Comparison of ENCODE assay signal across 7 mouse cellular contexts in genomic region chr8:104339983-104340232, GRCm38 (mm10). TPM values are rescaled to one million over a fixed set of nuclear protein-coding genes. Genes with fewer than 3 reads are reported as not detected.
A peak's percentile ranks its signal among the peaks of the same experiment; 100 is the strongest.
DNase-seq lines count a peak whose midpoint lies in the region; ATAC-seq and TF ChIP-seq lines count a peak whose summit lies in the region.

No protein-coding gene starts in this region.

- H3K27me3 ChIP-seq in lung, embryonic 16.5 days (ENCODE audit: control insufficient read depth, insufficient read depth, low read depth, low read length) = no peaks in the 10 kb centered on the region
- peaks cover 11% of the 10 kb centered on the region; the same call in 1 of the 2 replicates for H3K27me3 ChIP-seq in forebrain, embryonic 10.5 days (ENCODE audit: poor library complexity, severe bottlenecking)
- no peaks in the 10 kb centered on the region for H3K27me3 ChIP-seq in intestine, postnatal 0 days (replicated peaks; ENCODE audit: control insufficient read depth, insufficient read depth, low read length)
- H3K27me3 ChIP-seq in neural tube, embryonic 14.5 days (ENCODE audit: control insufficient read depth, insufficient read depth, low read length) = no peaks in the 10 kb centered on the region

- peak overlapping the region; percentile 80 for H3K9ac ChIP-seq in lung, embryonic 16.5 days (ENCODE audit: low read length)
- peak overlapping the region; percentile 56; the same call in 1 of the 2 replicates for H3K9ac ChIP-seq in intestine, postnatal 0 days (ENCODE audit: low read depth, low read length)
- H3K9ac ChIP-seq in neural tube, embryonic 14.5 days (replicated peaks; ENCODE audit: low read depth, low read length) = peak overlapping the region; percentile 54

- TF ChIP-seq CTCF in intestine, postnatal 0 days (IDR thresholded peaks at IDR 0.05; ENCODE audit: low read depth) = no peak

- H3K36me3 ChIP-seq in lung, embryonic 16.5 days (ENCODE audit: control insufficient read depth, insufficient read depth, low read length) = no peaks in the 10 kb centered on the region
- H3K36me3 ChIP-seq in forebrain, embryonic 10.5 days (replicated peaks) = peaks cover 5% of the 10 kb centered on the region; the same call in 1 of the 2 replicates
- H3K36me3 ChIP-seq in intestine, postnatal 0 days (ENCODE audit: control insufficient read depth, insufficient read depth) = no peaks in the 10 kb centered on the region
- H3K36me3 ChIP-seq in neural tube, embryonic 14.5 days (ENCODE audit: control insufficient read depth, insufficient read depth, low read length) = no peaks in the 10 kb centered on the region

- 2% methylated on average over 6 of the region's 6 CpGs for WGBS in lung, embryonic 16.5 days
- under 1% methylated on average over 6 of the region's 6 CpGs for WGBS in forebrain, embryonic 10.5 days
- WGBS in intestine, postnatal 0 days = 3% methylated on average over 6 of the region's 6 CpGs
- WGBS in neural tube, embryonic 14.5 days = 2% methylated on average over 6 of the region's 6 CpGs

- H3K4me1 ChIP-seq in lung, embryonic 16.5 days (replicated peaks; ENCODE audit: control insufficient read depth, insufficient read depth, low read length) = peaks cover 17% of the 10 kb centered on the region
- H3K4me1 ChIP-seq in forebrain, embryonic 10.5 days = peaks cover 23% of the 10 kb centered on the region
- 0 out of 2 replicates have a peak, but pooled peaks cover 3% of the 10 kb centered on the region for H3K4me1 ChIP-seq in intestine, postnatal 0 days (replicated peaks; ENCODE audit: control insufficient read depth, insufficient read depth, low read length)
- H3K4me1 ChIP-seq in neural tube, embryonic 14.5 days (ENCODE audit: control insufficient read depth, insufficient read depth, low read length) = no peaks in the 10 kb centered on the region

- H3K4me3 ChIP-seq in lung, embryonic 16.5 days (ENCODE audit: low read length) = peak overlapping the region; percentile 63
- H3K4me3 ChIP-seq in forebrain, embryonic 10.5 days = peak overlapping the region; percentile 66
- H3K4me3 ChIP-seq in intestine, postnatal 0 days (ENCODE audit: low read depth, low read length) = peak overlapping the region; percentile 45
- H3K4me3 ChIP-seq in neural tube, embryonic 14.5 days (ENCODE audit: low read depth, low read length) = peak overlapping the region; percentile 49

- H3K27ac ChIP-seq in lung, embryonic 16.5 days (ENCODE audit: low read length) = peak overlapping the region; percentile 89
- peak overlapping the region; percentile 92 for H3K27ac ChIP-seq in forebrain, embryonic 10.5 days
- H3K27ac ChIP-seq in intestine, postnatal 0 days (ENCODE audit: low read depth, low read length) = peak overlapping the region; percentile 61
- no peak overlapping the region for H3K27ac ChIP-seq in neural tube, embryonic 14.5 days (ENCODE audit: low read depth, low read length)

- no peaks in the 10 kb centered on the region; the same call in 1 of the 2 replicates for H3K9me3 ChIP-seq in lung, embryonic 16.5 days (ENCODE audit: control insufficient read depth, low read length)
- no peaks in the 10 kb centered on the region for H3K9me3 ChIP-seq in forebrain, embryonic 10.5 days
- no peaks in the 10 kb centered on the region for H3K9me3 ChIP-seq in intestine, postnatal 0 days (ENCODE audit: control insufficient read depth)
- H3K9me3 ChIP-seq in neural tube, embryonic 14.5 days (ENCODE audit: control insufficient read depth, low read length) = no peaks in the 10 kb centered on the region

- no peak for DNase-seq in lung, adult 18-20 months
- no peak for DNase-seq in forebrain, embryonic 10.5 days (ENCODE audit: extremely low spot score, low spot score)
- DNase-seq in cerebellum, postnatal 14 days = no peak

- no peak; the same call in 1 of the 2 replicates for ATAC-seq in lung, embryonic 16.5 days (ENCODE audit: low read depth)
- ATAC-seq in intestine, postnatal 0 days = no peak
- 0 out of 2 replicates have a peak, but pooled peaks have one; percentile 0 for ATAC-seq in neural tube, embryonic 14.5 days (ENCODE audit: low read depth)
- ATAC-seq in monocyte, adult 5-6 weeks (replicated peaks; ENCODE audit: insufficient number of reproducible peaks, low FRiP score, low TSS enrichment, poor library complexity, severe bottlenecking) = no peak

- H3K4me2 ChIP-seq in lung, embryonic 16.5 days (ENCODE audit: low read depth, low read length) = peak overlapping the region; percentile 81
- peak overlapping the region; percentile 70 for H3K4me2 ChIP-seq in intestine, postnatal 0 days (replicated peaks; ENCODE audit: low read depth)
- peak overlapping the region; percentile 77 for H3K4me2 ChIP-seq in neural tube, embryonic 14.5 days (ENCODE audit: low read depth, low read length)

RNA-seq across cellular contexts. Expression of gene Cmtm3, which starts 0.7 kb away (rescaled TPM):
- 133 and 142 TPM in 2 replicates for polyA plus RNA-seq in lung, embryonic 16.5 days (2015; fragmentation: Nextera tagmentation; extraction: Ambion mirVana)
- 68.5 and 70.9 TPM in 2 replicates for polyA plus RNA-seq in forebrain, embryonic 10.5 days (2016; fragmentation: Nextera tagmentation; extraction: Ambion mirVana)
- 40.3 and 40.5 TPM in 2 replicates for polyA plus RNA-seq in intestine, postnatal 0 days (2015; fragmentation: Nextera tagmentation; extraction: Ambion mirVana)
- polyA plus RNA-seq in neural tube, embryonic 14.5 days (2014; fragmentation: Nextera tagmentation; extraction: Ambion mirVana) = 23.4 and 42.9 TPM in 2 replicates
- 14.1 to 17.1 TPM (median 16.7 TPM) in 3 replicates for total RNA-seq in monocyte, adult 5-6 weeks (2017)

RNA-seq across cellular contexts. Expression of gene Cmtm2b, which starts 17.9 kb away (rescaled TPM):
- polyA plus RNA-seq in lung, embryonic 16.5 days (2015; fragmentation: Nextera tagmentation; extraction: Ambion mirVana) = not detected in 2 replicates
- polyA plus RNA-seq in forebrain, embryonic 10.5 days (2016; fragmentation: Nextera tagmentation; extraction: Ambion mirVana) = not detected in 2 replicates
- polyA plus RNA-seq in intestine, postnatal 0 days (2015; fragmentation: Nextera tagmentation; extraction: Ambion mirVana) = not detected in 2 replicates
- not detected in 2 replicates for polyA plus RNA-seq in neural tube, embryonic 14.5 days (2014; fragmentation: Nextera tagmentation; extraction: Ambion mirVana)
- total RNA-seq in monocyte, adult 5-6 weeks (2017) = 2.6 TPM in 1 of 3 replicates, not detected in the others

RNA-seq across cellular contexts. Expression of gene Gm11020, which starts 18.5 kb away (rescaled TPM):
- not detected in 2 replicates for polyA plus RNA-seq in lung, embryonic 16.5 days (2015; fragmentation: Nextera tagmentation; extraction: Ambion mirVana)
- polyA plus RNA-seq in forebrain, embryonic 10.5 days (2016; fragmentation: Nextera tagmentation; extraction: Ambion mirVana) = not detected in 2 replicates
- polyA plus RNA-seq in intestine, postnatal 0 days (2015; fragmentation: Nextera tagmentation; extraction: Ambion mirVana) = not detected in 2 replicates
- polyA plus RNA-seq in neural tube, embryonic 14.5 days (2014; fragmentation: Nextera tagmentation; extraction: Ambion mirVana) = not detected in 2 replicates
- total RNA-seq in monocyte, adult 5-6 weeks (2017) = not detected in 3 replicates

RNA-seq across cellular contexts. Expression of gene Cmtm1, which starts 30.0 kb away (rescaled TPM):
- not detected in 2 replicates for polyA plus RNA-seq in lung, embryonic 16.5 days (2015; fragmentation: Nextera tagmentation; extraction: Ambion mirVana)
- polyA plus RNA-seq in forebrain, embryonic 10.5 days (2016; fragmentation: Nextera tagmentation; extraction: Ambion mirVana) = not detected in 2 replicates
- polyA plus RNA-seq in intestine, postnatal 0 days (2015; fragmentation: Nextera tagmentation; extraction: Ambion mirVana) = not detected in 2 replicates
- not detected in 2 replicates for polyA plus RNA-seq in neural tube, embryonic 14.5 days (2014; fragmentation: Nextera tagmentation; extraction: Ambion mirVana)
- total RNA-seq in monocyte, adult 5-6 weeks (2017) = not detected in 3 replicates

RNA-seq across cellular contexts. Expression of gene Gm45711, which starts 30.0 kb away (rescaled TPM):
- polyA plus RNA-seq in lung, embryonic 16.5 days (2015; fragmentation: Nextera tagmentation; extraction: Ambion mirVana) = not detected in 2 replicates
- not detected in 2 replicates for polyA plus RNA-seq in forebrain, embryonic 10.5 days (2016; fragmentation: Nextera tagmentation; extraction: Ambion mirVana)
- not detected in 2 replicates for polyA plus RNA-seq in intestine, postnatal 0 days (2015; fragmentation: Nextera tagmentation; extraction: Ambion mirVana)
- not detected in 2 replicates for polyA plus RNA-seq in neural tube, embryonic 14.5 days (2014; fragmentation: Nextera tagmentation; extraction: Ambion mirVana)
- total RNA-seq in monocyte, adult 5-6 weeks (2017) = not detected in 3 replicates
